Mouse (Mus musculus) myocyte (in vitro differentiated cells): ENCODE measurements around the gene Fam81a.

Experiments
- MYOG ChIP-seq, 3 experiments: IDR thresholded peaks; one replicate each; pipeline ENCODE4 v1.6.1; 2011; ENCODE audit warnings: control low read depth in 2 of 3, low read depth in 2 of 3, mild to moderate bottlenecking in 2 of 3; ENCODE audit not compliant: insufficient read length in 2 of 3, control insufficient read depth in 1 of 3, insufficient read depth in 1 of 3
- POLR2A ChIP-seq: IDR thresholded peaks from one replicate; pipeline ENCODE4 v1.6.1; 2011; ENCODE audit warnings: low read depth, mild to moderate bottlenecking, control low read depth, moderate library complexity; ENCODE audit not compliant: insufficient read length
- POLR2AphosphoS2 ChIP-seq: IDR thresholded peaks from one replicate; pipeline ENCODE4 v1.6.1; 2011; ENCODE audit warnings: low read depth, control low read depth; ENCODE audit not compliant: insufficient read length
- SRF ChIP-seq: IDR thresholded peaks from one replicate; pipeline ENCODE4 v1.6.1; 2011; ENCODE audit warnings: low read depth; ENCODE audit not compliant: control insufficient read depth, insufficient read length

GRCm38 (mm10) chr9:70109279-70109678, 33.1 kb downstream of the Fam81a start:
- TF ChIP-seq SRF (no peak), MYOG (IDR thresholded peaks at IDR 0.05; ENCODE audit: control insufficient read depth in 1 of 3, insufficient read depth in 1 of 3, insufficient read length in 2 of 3, low read depth in 2 of 3) (no peak), POLR2A (no peak), POLR2AphosphoS2 (no peak)
